Mouse (Mus musculus): ENCODE measurements at regions not wholly inside any gene's neighbourhood (a gene's known extent, or its start where the extent isn't known, plus 50 kb on each side); places are given as distances from the start of the nearest gene placed in this dataset.

DNA sequence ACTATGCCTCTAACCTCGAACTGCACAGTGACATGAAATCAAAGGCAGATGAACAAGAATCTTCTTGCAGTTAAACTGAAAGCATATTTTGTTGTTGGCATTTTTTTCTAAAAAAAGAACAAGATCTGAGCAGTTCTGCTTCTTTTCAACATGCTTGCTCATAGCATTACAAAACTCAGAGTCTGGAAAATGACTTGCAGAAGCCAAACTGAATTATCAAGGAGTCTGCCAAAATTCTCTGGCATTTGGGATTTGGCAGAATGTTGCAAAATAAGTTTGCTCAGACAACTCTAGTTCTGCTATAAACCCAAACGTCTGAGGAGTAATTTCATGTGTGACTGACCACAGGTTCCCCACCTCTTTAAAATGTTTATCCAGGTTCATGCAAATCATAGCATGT is 907.3 kb upstream of the Gm37988 start:
- DNase-seq, result peak; percentile 9

DNA sequence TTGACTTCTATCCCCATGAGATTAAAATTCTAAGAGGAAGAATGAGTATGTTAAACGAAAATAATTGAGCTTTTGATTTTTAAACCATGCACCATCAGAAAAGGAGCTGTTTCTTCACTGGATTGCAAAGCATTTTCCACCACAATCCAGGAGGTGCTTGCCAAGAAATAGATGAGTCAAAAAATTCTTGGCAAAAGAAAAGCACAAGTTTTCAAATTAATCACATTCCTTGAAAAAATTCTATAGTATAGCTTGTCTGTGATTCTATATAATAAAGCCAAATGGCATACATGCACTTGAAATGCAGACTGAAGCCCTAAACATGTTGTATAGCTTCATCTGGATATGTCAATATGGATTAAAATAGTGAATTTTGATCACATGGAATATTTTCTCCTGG is 904.3 kb upstream of the Gm37988 start:
- no peak for DNase-seq

DNA sequence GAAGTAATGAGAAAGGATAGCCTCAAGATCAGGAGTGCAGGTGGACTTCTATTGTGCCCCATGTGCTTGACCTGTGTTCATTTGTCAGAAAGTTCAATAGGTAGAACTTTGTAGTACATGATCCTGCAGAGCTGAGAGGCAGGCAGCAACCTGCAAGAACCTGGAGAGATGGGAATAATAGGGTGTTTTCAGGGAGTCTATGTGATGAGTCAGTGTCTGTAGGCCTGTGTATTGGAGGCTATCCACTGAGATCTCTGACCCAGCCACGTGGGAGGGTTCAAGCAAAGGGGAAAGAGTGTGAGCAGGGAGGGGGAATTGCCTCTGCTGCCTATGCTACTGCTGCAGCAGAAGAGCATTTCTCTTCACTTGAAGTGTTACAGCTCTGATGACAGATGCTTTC is 895.2 kb upstream of the Gm37988 start:
- DNase-seq, result no peak

DNA sequence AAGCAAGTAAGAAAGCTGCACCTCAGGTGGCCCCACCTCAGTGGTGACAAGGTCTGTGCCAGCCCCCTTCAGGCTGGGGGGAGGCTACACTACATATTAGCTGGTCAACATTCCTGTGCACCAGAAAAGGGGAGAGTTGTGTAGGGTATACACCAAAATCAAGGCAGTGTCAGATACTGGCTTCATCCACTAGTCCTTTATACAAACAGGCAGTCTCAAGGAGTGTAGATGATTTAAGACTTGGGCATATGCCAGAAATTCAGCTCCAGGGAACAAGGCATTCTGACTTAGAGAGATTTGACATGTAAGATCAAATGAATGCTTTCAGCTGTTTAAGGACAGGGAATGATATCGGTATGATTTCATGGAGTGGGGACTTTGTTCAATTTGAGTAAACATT is 894.1 kb upstream of the Gm37988 start:
- DNase-seq, result no peak
